Mouse (Mus musculus) MEL (cell line): ENCODE data around the gene H1fnt. TPM values are rescaled to one million over a fixed set of nuclear protein-coding genes. Genes with fewer than 3 reads are reported as not detected.
A peak's percentile ranks its signal among the peaks of the same experiment; 100 is the strongest.

ENCODE experiments used
- DNase-seq: peaks from one replicate; pipeline ENCODE4 v3.0.0; 2011; ENCODE audit warnings: low read depth, low spot score
- H3K27ac ChIP-seq: 2 replicates; pipeline ENCODE4 v1.5.1; 2012; ENCODE audit warnings: low read depth, mild to moderate bottlenecking, control low read depth, low read length, moderate library complexity; ENCODE audit not compliant: control insufficient read depth
- H3K27me3 ChIP-seq, 2 experiments: fragments of 150-350 bp in 1 of 2; sonication (generic) in 1 of 2; 2 replicates each; pipeline ENCODE4 v1.6.1; 2012; ENCODE audit warnings: low read length in 2 of 2, mild to moderate bottlenecking in 2 of 2, improper control_type of control experiment in 1 of 2, moderate library complexity in 1 of 2; ENCODE audit not compliant: insufficient read depth in 2 of 2, control insufficient read depth in 1 of 2
- H3K36me3 ChIP-seq, 2 experiments: 2 replicates each; pipeline ENCODE4 v1.6.1; 2012 to 2014; ENCODE audit warnings: low read length in 2 of 2, improper control_type of control experiment in 1 of 2, inconsistent platforms in 1 of 2, mild to moderate bottlenecking in 1 of 2; ENCODE audit not compliant: insufficient read depth in 2 of 2, control insufficient read depth in 1 of 2
- H3K4me1 ChIP-seq, 2 experiments: fragments of 150-350 bp in 1 of 2; sonication (generic) in 1 of 2; 2 replicates each; pipeline ENCODE4 v1.6.1; 2012; ENCODE audit warnings: low read length in 2 of 2, improper control_type of control experiment in 1 of 2, mild to moderate bottlenecking in 1 of 2; ENCODE audit not compliant: insufficient read depth in 2 of 2, control insufficient read depth in 1 of 2
- H3K4me3 ChIP-seq, 2 experiments: fragments of 150-350 bp in 1 of 2; sonication (generic) in 1 of 2; 2 replicates each; pipeline ENCODE4 v1.5.1; 2012; ENCODE audit warnings: low read depth in 2 of 2, low read length in 2 of 2, mild to moderate bottlenecking in 2 of 2, moderate library complexity in 2 of 2, control low read depth in 1 of 2, improper control_type of control experiment in 1 of 2; ENCODE audit not compliant: control insufficient read depth in 1 of 2, insufficient read depth in 1 of 2
- H3K79me2 ChIP-seq: 2 replicates; pipeline ENCODE4 v1.6.1; 2012; ENCODE audit warnings: mild to moderate bottlenecking, low read length, moderate library complexity; ENCODE audit not compliant: control insufficient read depth, poor library complexity, insufficient read depth
- H3K9ac ChIP-seq: 2 replicates; pipeline ENCODE4 v1.6.1; 2012; ENCODE audit warnings: low read depth, mild to moderate bottlenecking, control low read depth, low read length, moderate library complexity; ENCODE audit not compliant: control insufficient read depth, poor library complexity, severe bottlenecking
- H3K9me3 ChIP-seq: fragments of 150-350 bp; sonication (generic); replicated peaks from 2 replicates; pipeline ENCODE4 v1.6.1; 2012; ENCODE audit warnings: mild to moderate bottlenecking, low read length, improper control_type of control experiment, moderate library complexity; ENCODE audit not compliant: insufficient read depth
- CHD1 ChIP-seq: IDR thresholded peaks from 2 replicates; pipeline ENCODE4 v1.6.1; 2012; ENCODE audit warnings: low read depth, mild to moderate bottlenecking, inconsistent platforms, low read length, improper control_type of control experiment
- CTCF ChIP-seq, 3 experiments: IDR thresholded peaks in 2 of 3; conservative IDR thresholded peaks in 1 of 3; 2 replicates each; pipeline ENCODE4 v1.5.1; 2011 to 2012; ENCODE audit warnings: low read length in 3 of 3, low read depth in 2 of 3, mild to moderate bottlenecking in 2 of 3, improper control_type of control experiment in 1 of 3, inconsistent platforms in 1 of 3, mixed read lengths in 1 of 3, moderate library complexity in 1 of 3; ENCODE audit not compliant: control insufficient read depth in 1 of 3, insufficient read depth in 1 of 3, poor library complexity in 1 of 3, severe bottlenecking in 1 of 3
- EP300 ChIP-seq, 2 experiments: IDR thresholded peaks; 2 replicates each; pipeline ENCODE4 v1.6.1; 2011; ENCODE audit warnings: improper control_type of control experiment in 2 of 2, low read length in 2 of 2, low read depth in 1 of 2, mild to moderate bottlenecking in 1 of 2
- GABPA ChIP-seq: IDR thresholded peaks from 2 replicates; pipeline ENCODE4 v1.6.1; 2012; ENCODE audit warnings: low read depth, mild to moderate bottlenecking, inconsistent platforms, low read length, improper control_type of control experiment, moderate library complexity
- JUND ChIP-seq: IDR thresholded peaks from 2 replicates; pipeline ENCODE4 v1.6.1; 2011; ENCODE audit warnings: low read depth, mild to moderate bottlenecking, improper control_type of control experiment, low read length
- KAT2A ChIP-seq: conservative IDR thresholded peaks from 2 replicates; pipeline ENCODE4 v1.6.1; 2012; ENCODE audit warnings: low read depth, low read length, improper control_type of control experiment, inconsistent platforms
- MAFK ChIP-seq: IDR thresholded peaks from 2 replicates; pipeline ENCODE4 v1.6.1; 2011; ENCODE audit warnings: low read depth, mild to moderate bottlenecking, low read length, improper control_type of control experiment, borderline replicate concordance
- MAX ChIP-seq: IDR thresholded peaks from 2 replicates; pipeline ENCODE4 v1.6.1; 2011; ENCODE audit warnings: low read length, improper control_type of control experiment
- MAZ ChIP-seq: IDR thresholded peaks from 2 replicates; pipeline ENCODE4 v1.6.1; 2012; ENCODE audit warnings: low read depth, mild to moderate bottlenecking, inconsistent platforms, low read length, improper control_type of control experiment
- MEF2A ChIP-seq: IDR thresholded peaks from 2 replicates; pipeline ENCODE4 v1.6.1; 2014; ENCODE audit warnings: low read depth, mild to moderate bottlenecking, inconsistent platforms, low read length, improper control_type of control experiment; ENCODE audit not compliant: poor library complexity, insufficient replicate concordance, severe bottlenecking; ENCODE audit errors: extremely low read depth
- MYB ChIP-seq: IDR thresholded peaks from 2 replicates; pipeline ENCODE4 v1.6.1; 2011; ENCODE audit warnings: mild to moderate bottlenecking, low read depth, low read length, improper control_type of control experiment
- NRF1 ChIP-seq: IDR thresholded peaks from 2 replicates; pipeline ENCODE4 v1.6.1; 2014; ENCODE audit warnings: low read depth, mild to moderate bottlenecking, inconsistent platforms, low read length, improper control_type of control experiment, moderate library complexity; ENCODE audit not compliant: poor library complexity, insufficient read depth, severe bottlenecking
- POLR2AphosphoS2 ChIP-seq: IDR thresholded peaks from 2 replicates; pipeline ENCODE4 v1.6.1; 2011; ENCODE audit warnings: low read length, improper control_type of control experiment
- POLR2AphosphoS5 ChIP-seq: IDR thresholded peaks from 2 replicates; pipeline ENCODE4 v1.6.1; 2012; ENCODE audit warnings: low read depth, borderline replicate concordance, mild to moderate bottlenecking, inconsistent platforms, low read length, moderate library complexity, mixed read lengths
- RCOR1 ChIP-seq: IDR thresholded peaks from 2 replicates; pipeline ENCODE4 v1.6.1; 2012; ENCODE audit warnings: low read depth, mild to moderate bottlenecking, inconsistent platforms, low read length, improper control_type of control experiment
- SIN3A ChIP-seq: IDR thresholded peaks from 2 replicates; pipeline ENCODE4 v1.6.1; 2012; ENCODE audit warnings: low read length, improper control_type of control experiment, inconsistent platforms
- USF1 ChIP-seq: IDR thresholded peaks from 2 replicates; pipeline ENCODE4 v1.6.1; 2014; ENCODE audit warnings: low read depth, mild to moderate bottlenecking, inconsistent platforms, low read length, improper control_type of control experiment, moderate library complexity
- USF2 ChIP-seq, 2 experiments: IDR thresholded peaks; 2 replicates each; pipeline ENCODE4 v1.6.1; 2011 to 2012; ENCODE audit warnings: improper control_type of control experiment in 2 of 2, low read length in 2 of 2, borderline replicate concordance in 1 of 2, inconsistent platforms in 1 of 2, low read depth in 1 of 2, mild to moderate bottlenecking in 1 of 2; ENCODE audit not compliant: insufficient read depth in 1 of 2
- ZC3H11A ChIP-seq: IDR thresholded peaks from 2 replicates; pipeline ENCODE4 v1.6.1; 2012; ENCODE audit warnings: low read depth, mild to moderate bottlenecking, inconsistent platforms, low read length, improper control_type of control experiment
- polyA plus RNA-seq, 2 experiments: library from polyadenylated mRNA; stranded (reverse) in 1 of 2; unstranded in 1 of 2; fragments of >175 nt in 1 of 2; fragments of >200 nt in 1 of 2; gene quantifications; 2 replicates each; pipeline versions ENCODE4 v1.2.1 to v1.2.4; 2012; ENCODE audit warnings: low replicate concordance in 2 of 2, low read depth in 1 of 2; ENCODE audit not compliant: insufficient read length in 2 of 2, insufficient read depth in 1 of 2, missing spikeins in 1 of 2
- total RNA-seq: library from RNA; depleted of rRNA; stranded (reverse); fragments of 300-350 nt; gene quantifications from 2 replicates; pipeline ENCODE4 v1.2.3, GENCODE M21; 2012

H1fnt gene
- total and polyA plus RNA-seq, 3 experiments: not detected

DNA sequence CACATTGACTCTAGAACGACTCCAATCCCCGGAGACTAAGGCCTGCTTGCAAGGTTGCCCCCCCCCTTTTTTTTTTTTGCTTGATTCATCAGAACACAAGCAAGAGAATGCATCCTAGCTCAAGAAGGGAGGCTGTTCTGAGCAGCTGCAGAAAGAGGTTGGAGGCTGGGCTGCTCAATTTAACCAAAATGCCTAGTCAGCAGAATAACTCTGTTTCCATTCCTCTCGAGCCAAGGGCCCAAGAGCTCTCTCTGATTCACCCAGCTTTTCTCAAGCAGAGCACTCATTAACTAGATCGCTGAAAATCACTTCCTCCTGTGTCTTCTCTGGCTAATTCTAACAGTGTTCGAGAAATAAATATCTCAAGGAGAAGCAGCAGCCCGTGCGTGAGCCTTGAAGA lies 29.3 kb upstream of the H1fnt start:
- Histone ChIP-seq H3K9me3 (no peaks in the 10 kb centered on the region), H3K4me3 (no peak overlapping the region), H3K9ac (no peak overlapping the region), H3K27me3 (peaks cover 0 to 9% of the 10 kb centered on the region in 2 experiments; a peak in 2 of 4 replicates), H3K36me3 (no peaks in the 10 kb centered on the region), H3K27ac (no peak overlapping the region), H3K79me2 (no peaks in the 10 kb centered on the region), H3K4me1 (no peaks in the 10 kb centered on the region)
- TF ChIP-seq POLR2AphosphoS5 (no peak), MAFK (peak; percentile 90), RCOR1 (no peak), NRF1 (no peak), USF2 (IDR thresholded peaks at IDR 0.05; ENCODE audit: borderline replicate concordance in 1 of 2, insufficient read depth in 1 of 2, low read depth in 1 of 2, low read length in 2 of 2) (no peak)
- no peak for DNase-seq

- H3K4me1 ChIP-seq: no peaks in the 10 kb centered on the region
- H3K9ac ChIP-seq: no peak overlapping the region
- no peak for DNase-seq
- H3K36me3 ChIP-seq: no peaks in the 10 kb centered on the region
- H3K79me2 ChIP-seq: no peaks in the 10 kb centered on the region
- TF ChIP-seq CTCF (IDR thresholded peaks at IDR 0.05 in 2 of 3, conservative IDR thresholded peaks at IDR 0.05 in 1 of 3; ENCODE audit: control insufficient read depth in 1 of 3, insufficient read depth in 1 of 3, low read depth in 2 of 3, low read length in 3 of 3, poor library complexity in 1 of 3, severe bottlenecking in 1 of 3): no peak
- TF ChIP-seq MAFK: no peak
- no peak for TF ChIP-seq POLR2AphosphoS2
- no peak for TF ChIP-seq KAT2A
- TF ChIP-seq GABPA: no peak
- TF ChIP-seq EP300 (IDR thresholded peaks at IDR 0.05; ENCODE audit: low read depth in 1 of 2, low read length in 2 of 2): no peak
- TF ChIP-seq SIN3A: no peak
- no peak for TF ChIP-seq MAX
- no peak for TF ChIP-seq ZC3H11A
- TF ChIP-seq CHD1: no peak
- no peak for TF ChIP-seq MEF2A
- no peak for TF ChIP-seq USF1
- no peak for TF ChIP-seq MAZ
- no peak for TF ChIP-seq MYB
- no peak for TF ChIP-seq JUND
- no peak overlapping the region for H3K27ac ChIP-seq
- H3K9me3 ChIP-seq: no peaks in the 10 kb centered on the region
- no peak overlapping the region for H3K4me3 ChIP-seq
- peaks cover 9 to 11% of the 10 kb centered on the region in 2 experiments for H3K27me3 ChIP-seq
These were observed 683 bp upstream of the H1fnt start for GRCm38 (mm10) chr15:98257776-98258175.
